Mouse (Mus musculus): ENCODE measurements around the gene Samd10. TPM values are rescaled to one million over a fixed set of nuclear protein-coding genes. Genes with fewer than 3 reads are reported as not detected.

Samd10 gene
- total RNA-seq, 2 experiments from 2014 or later, result 4.5 to 6.2 TPM

Other genes with a start within 250 kb of the Samd10 start
- 12.8 and 18.3 TPM in 2 replicates for gene Zgpat, start 234.3 kb downstream of the Samd10 start, total RNA-seq (2014; fragmentation: Nextera tagmentation)
- 29.8 and 35.7 TPM in 2 replicates for gene Zgpat, start 234.3 kb downstream of the Samd10 start, total RNA-seq (2017)
- gene Arfrp1, start 233.8 kb downstream of the Samd10 start, total RNA-seq (2014; fragmentation: Nextera tagmentation), result 34.1 and 43.2 TPM in 2 replicates
- gene Arfrp1, start 233.8 kb downstream of the Samd10 start, total RNA-seq (2017), result 38.6 and 39.2 TPM in 2 replicates
- gene Lime1, start 219.1 kb downstream of the Samd10 start, total RNA-seq (2014; fragmentation: Nextera tagmentation), result 24.1 and 24.9 TPM in 2 replicates
- gene Lime1, start 219.1 kb downstream of the Samd10 start, total RNA-seq (2017), result 6.9 and 20.8 TPM in 2 replicates
- gene Zbtb46, start 139.8 kb downstream of the Samd10 start, total RNA-seq (2014; fragmentation: Nextera tagmentation), result 1.1 TPM in 1 of 2 replicates, not detected in the other
- 0.13 and 0.15 TPM in 2 replicates for gene Zbtb46, start 139.8 kb downstream of the Samd10 start, total RNA-seq (2017)
- gene Abhd16b, start 106.0 kb downstream of the Samd10 start, total RNA-seq (2014; fragmentation: Nextera tagmentation), result not detected in 2 replicates
- not detected in 2 replicates for gene Abhd16b, start 106.0 kb downstream of the Samd10 start, total RNA-seq (2017)
- 43.1 and 60.9 TPM in 2 replicates for gene Tpd52l2, start 102.1 kb downstream of the Samd10 start, total RNA-seq (2014; fragmentation: Nextera tagmentation)
- gene Tpd52l2, start 102.1 kb downstream of the Samd10 start, total RNA-seq (2017), result 115 and 129 TPM in 2 replicates
- 43.8 and 47.1 TPM in 2 replicates for gene Dnajc5, start 78.7 kb downstream of the Samd10 start, total RNA-seq (2014; fragmentation: Nextera tagmentation)
- gene Dnajc5, start 78.7 kb downstream of the Samd10 start, total RNA-seq (2017), result 46.4 and 54.5 TPM in 2 replicates
- 118 and 128 TPM in 2 replicates for gene Uckl1, start 14.3 kb downstream of the Samd10 start, total RNA-seq (2014; fragmentation: Nextera tagmentation)
- 41.5 and 54.1 TPM in 2 replicates for gene Uckl1, start 14.3 kb downstream of the Samd10 start, total RNA-seq (2017)
- 30.8 and 35.2 TPM in 2 replicates for gene Prpf6, start 7.3 kb downstream of the Samd10 start, total RNA-seq (2014; fragmentation: Nextera tagmentation)
- 68.8 and 71.6 TPM in 2 replicates for gene Prpf6, start 7.3 kb downstream of the Samd10 start, total RNA-seq (2017)
- 21.1 and 23.5 TPM in 2 replicates for gene Zfp512b, start 6.4 kb downstream of the Samd10 start, total RNA-seq (2014; fragmentation: Nextera tagmentation)
- gene Zfp512b, start 6.4 kb downstream of the Samd10 start, total RNA-seq (2017), result 11.6 and 15.6 TPM in 2 replicates
- gene Gm29797, start 57.8 kb upstream of the Samd10 start, total RNA-seq (2014; fragmentation: Nextera tagmentation), result not detected in 2 replicates
- not detected in 2 replicates for gene Gm29797, start 57.8 kb upstream of the Samd10 start, total RNA-seq (2017)
- not detected in 2 replicates for gene Sox18, start 72.4 kb upstream of the Samd10 start, total RNA-seq (2014; fragmentation: Nextera tagmentation)
- gene Sox18, start 72.4 kb upstream of the Samd10 start, total RNA-seq (2017), result not detected in 2 replicates
- 25.2 and 27.0 TPM in 2 replicates for gene Tcea2, start 81.1 kb upstream of the Samd10 start, total RNA-seq (2014; fragmentation: Nextera tagmentation)
- gene Tcea2, start 81.1 kb upstream of the Samd10 start, total RNA-seq (2017), result 13.6 and 14.1 TPM in 2 replicates
- gene Rgs19, start 94.8 kb upstream of the Samd10 start, total RNA-seq (2014; fragmentation: Nextera tagmentation), result 246 and 266 TPM in 2 replicates
- gene Rgs19, start 94.8 kb upstream of the Samd10 start, total RNA-seq (2017), result 78.6 and 96.8 TPM in 2 replicates
- gene Lkaaear1, start 99.2 kb upstream of the Samd10 start, total RNA-seq (2014; fragmentation: Nextera tagmentation), result not detected in 2 replicates
- gene Lkaaear1, start 99.2 kb upstream of the Samd10 start, total RNA-seq (2017), result not detected in 2 replicates
- not detected in 2 replicates for gene Oprl1, start 115.8 kb upstream of the Samd10 start, total RNA-seq (2014; fragmentation: Nextera tagmentation)
- gene Oprl1, start 115.8 kb upstream of the Samd10 start, total RNA-seq (2017), result not detected in 2 replicates
- gene Myt1, start 164.1 kb upstream of the Samd10 start, total RNA-seq (2014; fragmentation: Nextera tagmentation), result not detected in 2 replicates
- gene Myt1, start 164.1 kb upstream of the Samd10 start, total RNA-seq (2017), result not detected in 2 replicates
- gene Pcmtd2, start 238.6 kb upstream of the Samd10 start, total RNA-seq (2014; fragmentation: Nextera tagmentation), result 14.4 and 20.2 TPM in 2 replicates
- 15.9 and 18.3 TPM in 2 replicates for gene Pcmtd2, start 238.6 kb upstream of the Samd10 start, total RNA-seq (2017)

Measured in granulocyte monocyte progenitor cell, adult 5-6 weeks (primary cell).